Mouse (Mus musculus): ENCODE measurements around the gene Tnrc6c.

- TF ChIP-seq CTCF (IDR thresholded peaks at IDR 0.05; ENCODE audit: borderline replicate concordance, insufficient read depth, low read depth, low read length) (no peak), POLR2A (IDR thresholded peaks at IDR 0.05; ENCODE audit: borderline replicate concordance, insufficient read depth, low read length) (no peak)
Observed at GRCm38 (mm10) chr11:117780199-117780515, 126.1 kb downstream of the Tnrc6c start.
